Mouse (Mus musculus): ENCODE results near the gene Hsh2d. TPM values are rescaled to one million over a fixed set of nuclear protein-coding genes. Genes with fewer than 3 reads are reported as not detected.

Gene Hsh2d
- total RNA-seq (2014; fragmentation: Nextera tagmentation) (1.6 TPM in 1 of 2 replicates, not detected in the other), total RNA-seq (2017) (0.16 and 0.35 TPM in 2 replicates), polyA plus RNA-seq (2012) (1.5 and 2.2 TPM in 2 replicates)

- Histone ChIP-seq H3K27me3 (ENCODE audit: insufficient read depth, low read length) (peaks cover 13% of the 10 kb centered on the region), H3K4me3 (ENCODE audit: low read depth, low read length) (peak within 1 kb of the TSS; percentile 48; the same call in 1 of the 2 replicates), H3K9me3 (replicated peaks) (0 out of 2 replicates have a peak, but pooled peaks cover 3% of the 10 kb centered on the region), H3K36me3 (replicated peaks) (no peaks in the 10 kb centered on the region), H3K4me1 (ENCODE audit: insufficient read depth, low read depth, low read length) (peaks cover 21% of the 10 kb centered on the region)
- no peak for TF ChIP-seq GATA2 (IDR thresholded peaks at IDR 0.05; ENCODE audit: borderline replicate concordance, low read depth, low read length)
- TF ChIP-seq POLR2AphosphoS5 (IDR thresholded peaks at IDR 0.05; ENCODE audit: insufficient replicate concordance, low read depth, low read length) = no peak
- TF ChIP-seq TAL1 (conservative IDR thresholded peaks at IDR 0.05; ENCODE audit: low read depth, low read length) = no peak
- TF ChIP-seq CTCF (IDR thresholded peaks at IDR 0.05; ENCODE audit: low read depth, low read length) = no peak
- TF ChIP-seq GATA1 (IDR thresholded peaks at IDR 0.05; ENCODE audit: borderline replicate concordance, low read length) = no peak
- ATAC-seq (ENCODE audit: extremely low read depth, insufficient number of reproducible peaks, low FRiP score, poor library complexity, severe bottlenecking) (no peak), DNase-seq (ENCODE audit: low spot score) (no peak)
Observed at GRCm38 (mm10) chr8:72189417-72190214, at the start of gene Hsh2d. Gene Hsh2d, plus strand, starts transcription at chr8:72189638.

- DNase-seq (ENCODE audit: low spot score) (no peak), ATAC-seq (ENCODE audit: extremely low read depth, insufficient number of reproducible peaks, low FRiP score, poor library complexity, severe bottlenecking) (no peak)
- Histone ChIP-seq H3K27me3 (ENCODE audit: insufficient read depth, low read length) (peaks cover 7% of the 10 kb centered on the region), H3K36me3 (replicated peaks) (peaks cover 3% of the 10 kb centered on the region), H3K4me3 (ENCODE audit: low read depth, low read length) (no peak overlapping the region), H3K4me1 (ENCODE audit: insufficient read depth, low read depth, low read length) (no peaks in the 10 kb centered on the region; the same call in 1 of the 2 replicates), H3K9me3 (replicated peaks) (no peaks in the 10 kb centered on the region)
- TF ChIP-seq GATA2 (IDR thresholded peaks at IDR 0.05; ENCODE audit: borderline replicate concordance, low read depth, low read length) (no peak), CTCF (IDR thresholded peaks at IDR 0.05; ENCODE audit: low read depth, low read length) (no peak), TAL1 (conservative IDR thresholded peaks at IDR 0.05; ENCODE audit: low read depth, low read length) (no peak), POLR2AphosphoS5 (IDR thresholded peaks at IDR 0.05; ENCODE audit: insufficient replicate concordance, low read depth, low read length) (no peak), GATA1 (IDR thresholded peaks at IDR 0.05; ENCODE audit: borderline replicate concordance, low read length) (no peak)
Observed at GRCm38 (mm10) chr8:72143256-72143824, 46.1 kb upstream of the Hsh2d start.

- Histone ChIP-seq H3K9me3 (replicated peaks) (no peaks in the 10 kb centered on the region), H3K4me1 (ENCODE audit: insufficient read depth, low read depth, low read length) (no peaks in the 10 kb centered on the region; the same call in 1 of the 2 replicates), H3K27me3 (ENCODE audit: insufficient read depth, low read length) (peaks cover 5% of the 10 kb centered on the region), H3K4me3 (ENCODE audit: low read depth, low read length) (no peak overlapping the region), H3K36me3 (replicated peaks) (peaks cover 10% of the 10 kb centered on the region)
- DNase-seq (ENCODE audit: low spot score) (no peak), ATAC-seq (ENCODE audit: extremely low read depth, insufficient number of reproducible peaks, low FRiP score, poor library complexity, severe bottlenecking) (no peak)
- TF ChIP-seq GATA2 (IDR thresholded peaks at IDR 0.05; ENCODE audit: borderline replicate concordance, low read depth, low read length) (no peak), CTCF (IDR thresholded peaks at IDR 0.05; ENCODE audit: low read depth, low read length) (no peak), TAL1 (conservative IDR thresholded peaks at IDR 0.05; ENCODE audit: low read depth, low read length) (no peak), GATA1 (IDR thresholded peaks at IDR 0.05; ENCODE audit: borderline replicate concordance, low read length) (no peak), POLR2AphosphoS5 (IDR thresholded peaks at IDR 0.05; ENCODE audit: insufficient replicate concordance, low read depth, low read length) (no peak)
Observed at GRCm38 (mm10) chr8:72144345-72144975, 45.0 kb upstream of the Hsh2d start.

- H3K9me3 ChIP-seq (replicated peaks) = no peaks in the 10 kb centered on the region
- no peak overlapping the region for H3K4me3 ChIP-seq (ENCODE audit: low read depth, low read length)
- no peak for ATAC-seq (ENCODE audit: extremely low read depth, insufficient number of reproducible peaks, low FRiP score, poor library complexity, severe bottlenecking)
- peaks cover 17% of the 10 kb centered on the region for H3K36me3 ChIP-seq (replicated peaks)
- H3K27me3 ChIP-seq (ENCODE audit: insufficient read depth, low read length) = peaks cover 5% of the 10 kb centered on the region
- TF ChIP-seq TAL1 (conservative IDR thresholded peaks at IDR 0.05; ENCODE audit: low read depth, low read length) (no peak), POLR2AphosphoS5 (IDR thresholded peaks at IDR 0.05; ENCODE audit: insufficient replicate concordance, low read depth, low read length) (no peak)
- no peaks in the 10 kb centered on the region; the same call in 1 of the 2 replicates for H3K4me1 ChIP-seq (ENCODE audit: insufficient read depth, low read depth, low read length)
- no peak for DNase-seq (ENCODE audit: low spot score)
Observed at GRCm38 (mm10) chr8:72145511-72145910, 43.9 kb upstream of the Hsh2d start.

- H3K9me3 ChIP-seq (replicated peaks) = no peaks in the 10 kb centered on the region
- DNase-seq (ENCODE audit: low spot score) (no peak), ATAC-seq (ENCODE audit: extremely low read depth, insufficient number of reproducible peaks, low FRiP score, poor library complexity, severe bottlenecking) (no peak)
- H3K27me3 ChIP-seq (ENCODE audit: insufficient read depth, low read length) = peaks cover 5% of the 10 kb centered on the region
- no peaks in the 10 kb centered on the region; the same call in 1 of the 2 replicates for H3K4me1 ChIP-seq (ENCODE audit: insufficient read depth, low read depth, low read length)
- TF ChIP-seq TAL1 (conservative IDR thresholded peaks at IDR 0.05; ENCODE audit: low read depth, low read length) (no peak), POLR2AphosphoS5 (IDR thresholded peaks at IDR 0.05; ENCODE audit: insufficient replicate concordance, low read depth, low read length) (no peak), GATA1 (IDR thresholded peaks at IDR 0.05; ENCODE audit: borderline replicate concordance, low read length) (no peak), GATA2 (IDR thresholded peaks at IDR 0.05; ENCODE audit: borderline replicate concordance, low read depth, low read length) (no peak), CTCF (IDR thresholded peaks at IDR 0.05; ENCODE audit: low read depth, low read length) (no peak)
- peaks cover 21% of the 10 kb centered on the region for H3K36me3 ChIP-seq (replicated peaks)
- no peak overlapping the region for H3K4me3 ChIP-seq (ENCODE audit: low read depth, low read length)
Observed at GRCm38 (mm10) chr8:72146056-72146455, 43.4 kb upstream of the Hsh2d start.

- TF ChIP-seq GATA2 (IDR thresholded peaks at IDR 0.05; ENCODE audit: borderline replicate concordance, low read depth, low read length) = no peak
- no peak for TF ChIP-seq POLR2AphosphoS5 (IDR thresholded peaks at IDR 0.05; ENCODE audit: insufficient replicate concordance, low read depth, low read length)
- TF ChIP-seq TAL1 (conservative IDR thresholded peaks at IDR 0.05; ENCODE audit: low read depth, low read length) = no peak
- TF ChIP-seq CTCF (IDR thresholded peaks at IDR 0.05; ENCODE audit: low read depth, low read length) = no peak
- no peak for TF ChIP-seq GATA1 (IDR thresholded peaks at IDR 0.05; ENCODE audit: borderline replicate concordance, low read length)
- DNase-seq (ENCODE audit: low spot score) (no peak), ATAC-seq (ENCODE audit: extremely low read depth, insufficient number of reproducible peaks, low FRiP score, poor library complexity, severe bottlenecking) (no peak)
- Histone ChIP-seq H3K4me1 (ENCODE audit: insufficient read depth, low read depth, low read length) (no peaks in the 10 kb centered on the region; the same call in 1 of the 2 replicates), H3K27me3 (ENCODE audit: insufficient read depth, low read length) (peaks cover 5% of the 10 kb centered on the region), H3K4me3 (ENCODE audit: low read depth, low read length) (no peak overlapping the region), H3K36me3 (replicated peaks) (peaks cover 26% of the 10 kb centered on the region), H3K9me3 (replicated peaks) (no peaks in the 10 kb centered on the region)
Observed at GRCm38 (mm10) chr8:72146556-72146955, 42.9 kb upstream of the Hsh2d start.

Measured in G1E (cell line).